Mouse (Mus musculus) stomach, postnatal 0 days (tissue): ENCODE measurements at regions not wholly inside any gene's neighbourhood (a gene's known extent, or its start where the extent isn't known, plus 50 kb on each side); places are given as distances from the start of the nearest gene placed in this dataset.

Experiments
- CTCF ChIP-seq: IDR thresholded peaks from 2 replicates; pipeline ENCODE4 v1.5.1; 2016; ENCODE audit warnings: antibody characterized with exemption, low read depth, mild to moderate bottlenecking, moderate library complexity
- EP300 ChIP-seq: optimal IDR thresholded peaks from 2 replicates; pipeline ENCODE3; 2016; ENCODE audit warnings: antibody characterized with exemption

GRCm38 (mm10) chr10:43741361-43742084 is 160.0 kb downstream of the Qrsl1 start:
- no peak for TF ChIP-seq CTCF
- no peak for TF ChIP-seq EP300
